Mouse (Mus musculus): Measurements from ENCODE around the gene Fnbp1l. TPM values are rescaled to one million over a fixed set of nuclear protein-coding genes. Genes with fewer than 3 reads are reported as not detected.

The Fnbp1l gene
- 133 TPM for polyA plus RNA-seq (2014; fragmentation: Illumina TruSeq; extraction: RNeasy Lipid Tissue Mini Kit (QIAGEN cat#74804); ENCODE audit: low read depth, low replicate concordance)

DNA sequence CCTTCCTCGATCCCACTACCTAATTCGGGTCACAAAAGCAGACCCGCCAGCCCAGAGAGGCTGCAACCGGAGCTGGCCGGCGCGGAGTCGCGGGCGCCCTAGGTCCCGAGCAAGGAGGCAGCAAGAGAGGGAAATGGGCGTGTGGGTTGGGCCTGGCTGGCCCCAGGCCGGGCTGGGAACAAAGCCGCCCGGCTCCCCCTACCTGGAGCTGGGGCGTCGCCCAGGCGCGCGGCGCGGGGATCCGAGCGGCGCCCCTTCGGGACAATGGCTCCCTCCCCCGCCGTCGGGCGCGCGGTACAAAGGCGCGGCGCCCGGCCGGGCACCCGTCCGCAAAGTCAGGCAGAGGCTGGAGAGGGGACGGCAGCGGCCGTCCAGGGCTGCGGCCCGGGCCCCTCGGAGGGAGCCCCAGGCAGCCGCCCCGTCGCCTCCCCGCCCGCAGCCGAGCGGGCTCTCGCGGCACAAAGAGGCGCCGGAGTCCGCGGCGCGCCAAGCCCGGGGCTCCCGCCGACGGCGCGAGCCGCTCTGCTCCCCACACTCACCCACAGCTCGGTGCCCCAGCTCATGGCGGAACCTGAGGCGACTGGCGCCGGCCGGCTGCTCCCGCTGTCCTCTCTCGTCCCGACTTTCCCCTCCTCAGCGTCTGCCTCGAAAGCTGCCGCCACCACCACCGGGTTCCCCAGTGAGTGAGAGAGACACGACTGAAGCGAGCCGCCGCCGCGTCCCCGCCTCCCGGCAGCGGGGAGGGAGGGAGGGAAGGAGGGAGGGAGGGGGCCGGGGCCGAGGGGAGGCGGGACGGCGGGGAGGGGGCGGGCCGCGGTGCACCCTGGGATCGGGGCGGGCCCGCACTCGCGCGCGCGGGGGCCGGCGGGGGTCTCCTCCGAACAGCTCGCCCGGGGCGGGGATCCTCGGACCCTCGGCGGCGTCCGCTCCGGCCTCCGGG lies at the start of gene Fnbp1l:
Gene Fnbp1l, minus strand, starts transcription at position 725 of the 940 bp plus-strand sequence.

Other genes with a start within 250 kb of the Fnbp1l start
- gene Pde5a, start 109.2 kb upstream of the Fnbp1l start, polyA plus RNA-seq (2014; fragmentation: Illumina TruSeq; extraction: RNeasy Lipid Tissue Mini Kit (QIAGEN cat#74804); ENCODE audit: low read depth, low replicate concordance), result 8.7 TPM